Mouse (Mus musculus) cerebellum, adult 9-11 months (tissue): Measurements from ENCODE around the gene Tsx.
"Not testable (repeated sequence)": the region's sequence is repeated elsewhere in the genome, so short reads cannot be mapped to it uniquely, and the experiment has no call there.

ENCODE experiments used
- DNase-seq: peaks from one replicate; pipeline ENCODE4 v3.0.0; 2022

Tsx gene

DNA sequence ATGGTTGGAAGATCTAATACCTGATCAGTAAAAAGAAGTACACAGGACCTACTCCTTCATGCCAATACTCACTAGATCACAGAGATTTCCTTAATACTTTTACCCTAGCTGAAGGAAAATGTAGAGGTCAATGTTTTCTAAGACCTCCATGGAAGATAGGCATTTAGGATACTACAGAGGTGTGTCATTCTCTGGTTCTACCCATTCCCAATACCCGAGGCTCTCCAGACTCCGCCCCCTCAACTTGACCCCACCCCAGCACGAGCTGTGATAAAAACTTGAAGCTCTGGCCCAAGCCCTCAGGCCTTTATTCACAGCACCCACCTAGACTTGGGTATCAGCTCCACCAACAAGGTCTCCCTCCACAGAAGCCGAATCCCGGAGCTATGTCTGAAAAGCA lies at the start of gene Tsx:
Gene Tsx, plus strand, starts transcription at position 301 of the 400 bp plus-strand sequence.
- DNase-seq = no peak

DNA sequence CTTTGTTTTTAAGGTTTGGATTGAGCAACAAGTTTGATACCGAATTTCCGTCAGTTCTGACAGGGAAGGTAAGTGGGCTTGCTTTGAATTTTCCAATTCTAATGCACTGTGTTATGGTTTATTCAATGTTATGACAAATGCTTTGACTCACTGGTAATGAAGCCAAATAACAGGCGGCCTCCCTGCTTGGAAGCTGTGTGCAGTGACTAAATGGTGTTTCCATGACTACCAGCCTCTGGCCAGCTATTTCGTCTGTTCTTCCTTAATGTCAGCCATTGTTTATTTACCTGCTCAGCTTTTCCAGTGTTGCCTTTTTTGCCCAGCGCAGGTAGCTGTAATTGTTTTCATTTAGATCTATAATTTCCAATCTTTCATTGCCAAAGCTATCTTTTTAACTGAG lies 48.1 kb upstream of the Tsx start:
- no peak for DNase-seq

DNA sequence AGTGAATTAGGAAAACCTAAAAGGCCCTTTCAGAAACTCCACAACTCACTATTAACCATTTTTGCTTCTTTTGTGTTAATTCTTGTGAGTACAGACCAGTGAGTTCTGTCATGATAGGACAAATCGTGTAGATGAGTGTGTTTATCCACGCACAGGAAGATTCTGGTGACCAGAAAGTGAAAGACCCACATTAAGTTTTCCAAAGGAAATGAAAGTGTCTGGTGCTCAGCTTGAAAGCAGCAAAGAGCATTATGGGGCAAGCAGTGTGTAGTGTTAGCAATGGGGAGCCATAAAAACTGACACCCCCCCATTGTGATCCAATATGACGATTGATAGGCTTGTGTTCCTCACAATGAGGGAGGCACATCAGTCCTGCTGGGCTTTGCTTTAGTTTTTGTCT lies 45.6 kb upstream of the Tsx start:
- DNase-seq = no peak

DNA sequence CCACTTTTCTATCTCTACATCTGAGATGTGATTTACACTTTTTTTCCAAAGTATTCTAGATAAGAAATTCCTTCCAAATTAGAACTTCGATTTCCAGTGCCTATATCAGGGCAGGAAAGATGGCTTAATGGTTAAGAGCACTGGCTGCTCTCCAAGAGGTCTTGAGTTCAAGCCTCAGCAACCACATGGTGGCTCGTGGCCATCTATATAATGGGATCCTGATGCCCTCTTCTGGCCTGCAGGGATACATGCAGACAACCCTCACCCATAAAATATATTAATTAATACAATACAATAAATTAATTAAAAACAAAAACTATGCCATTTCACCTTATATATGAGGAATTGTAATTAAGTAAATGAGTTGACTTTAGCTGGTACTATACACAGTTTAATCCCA lies 43.0 kb upstream of the Tsx start:
- no peak for DNase-seq

DNA sequence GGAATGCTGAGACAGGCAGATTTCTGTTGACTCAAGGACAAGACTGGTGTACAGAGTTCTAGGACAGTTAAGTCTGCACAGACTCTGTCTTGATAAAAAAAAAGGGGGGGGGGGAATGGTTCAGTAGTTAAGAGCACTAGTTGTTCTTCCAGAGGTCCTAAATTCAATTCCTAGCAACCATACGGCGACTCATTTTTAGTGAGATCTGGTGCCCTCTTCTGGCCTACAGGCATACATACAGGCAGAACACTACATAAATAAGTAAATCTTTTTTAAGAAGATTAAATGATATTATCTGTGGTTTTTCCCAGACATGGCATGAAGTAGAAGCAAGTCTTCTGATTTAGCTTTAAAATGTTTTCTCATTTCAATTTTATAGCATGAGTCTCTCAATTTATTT lies 42.6 kb upstream of the Tsx start:
- no peak for DNase-seq

DNA sequence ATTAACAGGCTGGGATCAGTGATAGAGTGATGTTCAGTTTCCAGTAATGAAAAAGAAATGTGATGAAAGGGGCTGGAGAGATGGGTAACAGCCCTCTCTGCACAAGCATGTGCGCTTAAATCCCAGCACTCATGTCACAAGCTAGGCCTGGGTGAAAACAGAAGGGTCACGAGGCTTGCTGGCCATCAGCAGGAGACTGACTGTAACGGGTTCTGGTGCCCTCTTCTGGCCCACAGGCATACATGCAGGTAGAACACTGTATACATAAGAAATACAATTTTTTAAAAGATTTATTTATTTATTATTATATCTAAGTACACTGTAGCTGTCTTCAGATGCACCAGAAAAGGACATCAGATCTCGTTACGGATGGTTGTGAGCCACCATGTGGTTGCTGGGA lies 40.0 kb upstream of the Tsx start:
- peak; percentile 15 for DNase-seq

DNA sequence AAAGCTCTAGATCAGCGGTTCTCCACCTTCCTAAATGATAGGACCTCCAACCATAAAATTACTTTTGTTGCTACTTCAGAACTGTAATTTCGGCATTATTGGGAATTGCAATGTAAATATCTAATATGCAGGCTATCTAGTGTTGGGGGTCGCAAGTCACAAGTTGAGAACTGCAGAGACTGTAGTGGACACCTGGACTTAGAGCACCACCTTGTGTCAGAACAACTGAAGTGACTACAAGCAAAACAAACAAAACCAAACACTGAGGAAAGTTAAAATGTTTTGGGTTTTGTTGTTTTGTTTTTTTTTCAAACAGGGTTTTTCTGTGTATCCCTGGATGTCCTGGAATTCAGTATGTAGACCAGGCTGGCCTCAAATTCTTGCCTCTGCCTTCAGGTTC lies 29.7 kb upstream of the Tsx start:
- DNase-seq = no peak

DNA sequence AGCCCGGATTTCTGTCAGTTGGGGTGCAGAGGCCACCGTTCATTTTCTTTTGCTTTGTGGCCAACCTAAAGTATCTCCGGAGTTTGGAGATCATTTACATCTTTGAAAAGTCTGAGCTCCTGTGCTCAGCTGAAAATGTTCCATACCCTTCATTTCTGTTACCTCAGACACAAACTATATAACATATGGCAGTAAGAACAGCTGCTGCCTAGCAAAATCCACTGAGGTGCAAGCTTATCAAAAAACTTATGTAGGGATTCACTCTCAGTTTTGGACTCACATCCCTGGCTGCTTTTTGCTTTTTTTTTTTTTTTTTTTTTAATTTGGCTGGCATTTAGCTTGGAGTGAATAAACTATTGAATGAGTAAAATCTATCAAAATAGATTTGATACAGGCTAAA lies 26.1 kb upstream of the Tsx start:
- DNase-seq = no peak

DNA sequence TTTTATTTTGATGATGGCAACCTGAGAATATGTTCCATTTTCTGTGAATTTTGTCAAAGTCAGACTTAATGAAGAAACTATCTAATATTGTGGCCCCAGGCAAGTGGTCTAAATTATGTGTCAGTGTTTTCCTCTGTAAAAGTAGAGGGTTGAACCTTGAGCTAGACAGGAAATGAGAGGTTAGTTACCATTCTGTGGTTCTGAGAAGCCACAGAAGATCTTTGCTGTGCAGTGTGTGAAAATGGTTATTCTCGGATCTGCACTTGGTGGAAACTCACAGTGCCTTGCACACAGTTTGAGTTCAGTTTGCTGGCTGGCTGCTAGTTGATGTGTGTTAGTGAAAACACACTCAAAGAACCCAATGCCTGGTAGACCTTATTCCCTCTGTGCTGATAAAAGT lies 20.4 kb upstream of the Tsx start:
- DNase-seq = no peak

DNA sequence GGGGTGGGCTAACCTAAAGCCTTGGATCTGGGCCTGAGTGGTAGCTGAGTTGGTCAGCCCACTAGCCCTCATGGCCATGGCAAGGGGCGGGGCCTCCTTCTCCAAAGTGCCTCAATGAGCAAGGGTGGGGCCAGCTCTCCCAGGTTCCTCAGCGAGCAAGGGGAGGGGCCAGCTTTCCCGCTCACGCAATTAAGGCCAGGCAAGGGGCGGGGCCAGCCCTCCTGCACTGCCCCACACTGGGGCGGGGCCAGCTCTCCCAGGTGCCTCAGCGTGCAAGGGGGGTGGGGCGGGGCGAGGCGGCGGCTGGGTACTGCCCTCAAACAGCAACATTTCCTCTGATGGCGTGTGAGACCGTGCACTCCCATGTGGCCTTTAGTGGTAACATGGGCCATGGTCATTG lies 9.2 kb upstream of the Tsx start:
- DNase-seq = no peak

DNA sequence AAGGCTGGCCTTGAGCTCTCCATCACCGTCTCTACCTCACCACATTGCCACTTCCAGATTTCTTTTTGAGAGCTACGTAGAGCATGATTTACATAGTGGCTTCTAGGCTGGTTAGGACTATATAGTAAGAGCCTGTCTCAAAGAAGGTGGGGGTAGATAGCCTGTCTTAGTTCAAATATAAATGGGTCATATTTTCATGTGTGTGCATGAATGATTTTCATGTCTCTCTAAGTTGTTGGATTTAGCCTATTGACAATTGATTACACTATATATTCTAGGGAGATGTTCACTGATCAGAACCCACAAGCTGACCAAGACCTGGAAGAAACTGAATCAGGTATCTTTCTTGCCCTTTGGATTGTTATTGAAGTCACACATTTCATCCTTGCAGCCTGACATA lies 7.4 kb downstream of the Tsx start, which contains the start of gene Gm26992:
Gene Gm26992, plus strand, starts transcription at position 301 of the 400 bp plus-strand sequence.
- no peak for DNase-seq

DNA sequence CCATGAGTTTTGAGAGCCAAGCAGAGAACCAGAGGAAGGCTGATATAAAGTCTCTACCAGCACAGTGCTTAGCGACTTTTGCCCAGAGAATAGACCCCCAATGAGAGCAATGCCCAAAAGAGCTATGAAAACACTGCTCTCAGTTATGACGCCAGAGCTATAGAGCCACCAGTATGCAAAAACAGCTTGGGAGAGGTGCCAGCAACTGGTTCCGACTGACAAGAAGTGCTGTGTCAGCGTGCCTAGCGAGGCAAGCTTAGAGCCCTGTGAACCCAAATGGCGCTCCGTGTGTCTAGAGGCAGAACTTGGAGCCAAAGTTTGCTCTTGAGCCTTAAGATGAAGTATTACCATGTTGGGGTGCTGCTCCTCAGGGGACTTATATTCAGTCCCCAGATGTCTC lies 13.4 kb downstream of the Tsx start:
- DNase-seq = no peak

DNA sequence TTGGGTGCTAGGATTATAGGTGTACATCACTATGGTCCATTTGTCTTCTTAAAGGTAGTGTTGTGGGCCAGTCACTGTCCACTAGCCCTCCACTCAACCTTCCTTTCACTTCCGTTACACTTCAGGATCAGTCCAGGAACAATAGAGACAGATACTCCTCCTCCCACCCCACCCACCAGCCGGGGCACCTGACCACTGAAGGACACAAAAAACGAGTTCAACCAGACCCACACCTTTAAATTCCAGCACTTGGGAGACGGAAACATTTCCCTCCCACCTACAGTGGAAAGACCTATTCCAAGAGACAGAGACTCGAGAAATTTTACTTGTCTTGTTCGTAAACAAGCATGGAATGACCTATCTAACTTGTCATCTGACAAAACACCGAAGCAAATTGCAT lies 18.0 kb downstream of the Tsx start:
- no peak for DNase-seq

DNA sequence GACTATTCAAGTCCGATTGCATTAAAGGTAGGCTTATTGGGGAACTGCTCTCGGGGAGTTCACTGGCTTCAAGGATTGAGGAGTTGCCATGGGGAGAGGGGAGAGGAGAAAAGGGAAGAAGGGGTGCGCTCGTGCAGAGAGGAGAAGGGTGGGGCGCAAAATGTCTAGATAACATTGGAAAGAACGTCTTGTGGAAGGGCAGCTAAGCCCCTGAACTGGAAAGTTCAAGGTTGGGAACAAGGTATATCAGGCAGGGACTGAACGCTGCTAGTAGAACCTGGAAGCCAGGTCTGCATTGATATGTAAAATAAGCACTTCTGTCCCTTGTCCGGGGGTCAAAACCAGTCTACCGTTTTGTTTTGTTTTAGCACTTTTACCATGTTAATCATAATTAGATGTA lies 23.8 kb downstream of the Tsx start:
- DNase-seq = no peak

DNA sequence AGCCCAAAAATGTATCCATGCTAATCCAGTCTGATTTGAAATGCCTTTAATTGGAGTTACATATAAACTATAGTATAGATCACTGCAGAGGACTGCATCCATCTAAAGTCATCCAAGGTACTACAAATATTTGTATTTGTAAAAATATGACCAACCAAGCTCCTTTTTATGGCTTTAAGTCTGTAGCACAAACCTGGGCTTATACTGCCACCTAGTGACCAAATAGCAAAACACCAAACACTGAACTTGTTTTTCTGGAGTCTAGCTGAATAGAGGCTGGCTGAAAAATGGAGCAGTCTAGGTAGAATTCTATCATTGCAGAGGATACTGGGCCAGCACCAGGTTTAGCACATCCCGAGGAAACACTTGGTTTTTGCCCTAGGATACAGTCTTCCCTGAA lies 26.5 kb downstream of the Tsx start:
- peak; percentile 21 for DNase-seq

DNA sequence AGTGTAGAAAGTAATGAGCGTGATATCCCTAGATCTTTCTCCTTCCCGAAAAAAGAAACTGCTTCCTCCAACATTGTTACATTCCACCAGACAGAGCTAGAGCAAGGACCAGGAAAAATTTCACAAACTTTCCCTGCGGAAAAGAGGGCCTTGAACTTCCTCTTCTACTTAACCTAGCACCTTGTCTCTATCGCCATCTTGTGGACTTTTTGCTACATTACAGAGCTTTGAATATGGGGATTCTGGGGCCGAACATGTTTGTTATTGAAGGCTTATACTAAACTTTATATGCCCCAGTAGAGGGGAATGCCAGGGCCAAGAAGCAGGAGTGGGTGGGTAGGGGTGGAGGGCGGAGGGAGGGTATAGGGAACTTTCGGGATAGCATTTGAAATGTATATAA lies 29.5 kb downstream of the Tsx start:
- DNase-seq = peak; percentile 4

DNA sequence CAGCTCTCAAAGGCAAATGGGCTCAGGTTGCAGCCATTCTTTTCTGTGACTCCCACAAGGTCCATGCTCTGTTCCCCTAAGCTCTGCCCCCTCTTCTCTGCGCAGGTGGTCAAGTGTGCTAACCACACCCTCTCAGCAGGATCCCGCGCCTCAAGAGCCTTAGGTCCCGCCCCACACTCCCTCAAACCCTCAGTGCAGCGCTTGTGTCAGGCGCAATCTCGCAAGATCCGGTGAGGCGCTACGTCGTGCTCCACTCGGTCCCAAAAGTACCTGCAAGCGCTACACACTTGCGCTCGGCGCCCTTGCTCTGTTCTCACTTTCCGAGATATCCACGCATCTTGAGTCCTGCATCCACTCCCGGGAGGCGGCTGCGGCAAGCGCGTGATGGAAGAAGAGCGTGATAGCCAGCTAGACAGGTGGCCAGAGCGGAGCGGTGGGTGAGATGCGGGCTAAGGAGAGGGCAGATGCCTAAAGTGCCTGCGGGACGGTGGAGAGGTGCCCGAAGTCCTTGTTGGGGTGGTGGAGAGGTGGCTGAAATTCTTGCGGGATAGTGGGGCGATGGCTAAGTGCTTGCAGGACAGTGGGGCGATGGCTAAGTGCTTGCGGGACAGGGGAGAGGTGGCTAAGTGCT lies 33.4 kb downstream of the Tsx start:
- peak; percentile 9 for DNase-seq

DNA sequence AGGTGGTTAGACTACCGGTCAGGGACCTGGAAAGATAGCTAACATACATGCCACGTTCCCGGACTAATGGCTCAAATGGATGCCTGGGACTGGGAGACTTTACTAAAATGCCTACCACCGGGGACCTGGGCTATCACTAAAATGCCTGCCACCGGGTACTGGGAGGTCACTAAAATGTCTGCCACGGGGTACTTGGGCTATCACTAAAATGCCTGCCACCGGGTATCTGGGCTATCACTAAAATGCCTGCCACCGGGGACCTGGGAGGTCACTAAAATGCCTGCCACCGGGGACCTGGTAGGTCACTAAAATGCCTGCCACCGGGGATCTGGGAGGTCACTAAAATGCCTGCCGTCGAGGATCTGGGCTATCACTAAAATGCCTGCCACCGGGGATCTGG lies 34.2 kb downstream of the Tsx start:
- not testable (repeated sequence) for DNase-seq

DNA sequence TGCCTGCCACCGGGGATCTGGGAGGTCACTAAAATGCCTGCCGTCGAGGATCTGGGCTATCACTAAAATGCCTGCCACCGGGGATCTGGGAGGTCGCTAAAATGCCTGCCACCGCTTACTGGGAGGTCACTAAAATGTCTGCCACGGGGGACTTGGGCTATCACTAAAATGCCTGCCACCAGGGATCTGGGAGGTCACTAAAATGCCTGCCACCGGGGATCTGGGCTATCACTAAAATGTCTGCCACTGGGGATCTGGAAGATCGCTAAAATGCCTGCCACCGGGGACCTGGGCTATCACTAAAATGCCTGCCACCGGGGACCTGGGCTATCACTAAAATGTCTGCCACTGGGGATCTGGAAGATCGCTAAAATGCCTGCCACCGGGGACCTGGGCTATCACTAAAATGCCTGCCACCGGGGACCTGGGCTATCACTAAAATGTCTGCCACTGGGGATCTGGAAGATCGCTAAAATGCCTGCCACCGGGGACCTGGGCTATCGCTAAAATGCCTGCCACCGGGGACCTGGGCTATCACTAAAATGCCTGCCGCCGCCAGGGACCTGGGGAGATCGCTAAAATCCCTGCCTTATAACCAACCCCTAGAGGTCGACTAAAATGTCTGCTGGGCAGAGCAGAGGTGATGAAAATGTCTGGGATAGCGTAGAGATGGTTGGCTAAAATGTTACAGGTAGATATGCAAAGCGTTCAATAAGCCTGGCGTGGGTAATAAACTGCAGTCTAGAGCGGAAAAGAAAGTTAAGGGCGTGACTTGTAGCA lies 34.9 kb downstream of the Tsx start:
- not testable (repeated sequence) for DNase-seq

DNA sequence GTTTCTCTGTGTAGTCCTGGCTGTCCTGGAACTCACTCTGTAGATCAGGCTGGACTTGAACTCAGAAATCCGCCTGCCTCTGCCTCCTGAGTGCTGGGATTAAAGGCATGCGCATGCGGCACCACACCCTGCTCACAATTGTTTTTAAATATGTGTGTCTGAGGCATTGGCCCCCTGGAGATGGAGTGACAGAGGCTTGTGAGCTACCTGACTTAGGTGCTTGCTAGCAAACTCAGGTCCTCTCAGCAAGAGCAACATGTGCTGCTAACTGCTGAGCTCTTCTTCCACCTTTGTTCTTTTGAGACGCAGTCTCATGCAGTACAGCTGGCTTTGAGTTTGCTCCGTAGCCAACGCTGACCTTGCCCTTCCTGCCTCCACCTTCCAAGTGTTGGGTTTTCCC lies 38.5 kb downstream of the Tsx start:
- DNase-seq = no peak

DNA sequence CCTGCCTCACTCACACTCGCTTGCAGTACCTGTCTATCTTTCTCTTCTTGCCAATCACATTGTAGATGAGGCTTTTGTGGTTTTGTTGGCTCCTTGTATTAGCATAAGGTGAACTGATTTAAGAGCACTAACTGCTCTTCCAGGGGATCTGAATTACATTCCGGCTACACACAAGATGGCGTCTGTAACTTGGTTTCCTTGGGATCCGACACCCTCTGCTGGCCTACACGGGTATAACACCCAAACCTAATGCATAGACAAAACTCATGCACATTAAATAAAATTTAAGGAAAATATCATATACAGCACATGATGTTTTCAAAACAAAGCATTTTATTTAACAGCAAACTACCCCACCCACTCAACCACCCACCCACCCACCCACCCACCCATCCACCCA lies 45.8 kb downstream of the Tsx start:
- DNase-seq = no peak

DNA sequence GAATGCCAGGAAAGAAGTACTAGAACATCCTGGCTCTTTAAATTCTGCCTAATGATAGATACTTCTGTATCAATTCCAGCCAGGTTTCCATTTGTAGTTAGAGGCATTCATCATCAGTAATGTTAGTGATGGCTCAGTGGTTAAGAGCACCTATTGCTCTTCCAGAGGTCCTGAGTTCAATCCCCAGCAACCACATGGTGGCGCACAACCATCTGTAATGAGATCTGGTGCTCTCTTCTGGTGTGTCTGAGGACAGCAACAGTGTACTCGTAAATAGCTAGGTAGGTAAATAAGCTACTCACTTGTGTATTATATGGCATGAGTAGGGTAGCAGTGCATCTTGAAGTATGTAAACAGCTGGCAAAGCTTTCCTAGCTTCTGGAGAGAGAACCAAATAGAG lies 54.7 kb downstream of the Tsx start:
- DNase-seq = no peak

DNA sequence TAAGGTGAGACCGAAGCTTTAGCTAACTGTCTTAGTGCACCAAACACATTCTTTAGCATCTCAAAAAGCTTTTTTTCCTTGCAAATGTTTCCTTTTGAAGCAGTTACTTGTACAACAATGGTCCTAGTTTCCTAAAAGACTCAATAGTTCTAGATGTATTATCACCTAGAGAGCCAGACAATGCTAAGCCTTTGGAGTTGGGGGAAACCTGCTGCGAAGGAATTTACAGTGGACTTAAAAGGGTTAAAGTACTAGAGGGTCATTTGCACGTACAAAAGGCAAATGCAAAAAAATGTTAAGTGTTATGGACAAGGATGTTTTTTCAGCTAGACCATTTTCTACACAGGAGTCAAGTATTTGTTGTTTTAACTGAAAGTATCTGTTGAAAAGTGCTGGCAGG lies 58.1 kb downstream of the Tsx start:
- no peak for DNase-seq
